Mouse (Mus musculus) embryonic facial prominence, embryonic 11.5 days (tissue): ENCODE measurements at regions not wholly inside any gene's neighbourhood (a gene's known extent, or its start where the extent isn't known, plus 50 kb on each side); places are given as distances from the start of the nearest gene placed in this dataset.

Experiments used
- ATAC-seq: fragments of 200-750 bp; cut with Nextera tagmentation; replicated peaks from 2 replicates; pipeline ENCODE4 v1.8.0; 2017; ENCODE audit warnings: low read depth; ENCODE audit not compliant: insufficient number of reproducible peaks, low FRiP score, low TSS enrichment
- DNase-seq: peaks from one replicate; pipeline ENCODE4 v3.0.0-alpha.2; 2015; ENCODE audit warnings: low spot score
- H3K27ac ChIP-seq: fragments of 300-500 bp; sonication (generic); replicated peaks from 2 replicates; pipeline ENCODE4 v1.5.1; 2014; ENCODE audit warnings: mild to moderate bottlenecking, low read depth, low read length, control low read depth
- H3K27me3 ChIP-seq: fragments of 300-500 bp; sonication (generic); 2 replicates; pipeline ENCODE4 v1.6.1; 2014; ENCODE audit warnings: mild to moderate bottlenecking, low read length, moderate library complexity, mixed read lengths; ENCODE audit not compliant: control insufficient read depth, insufficient read depth
- H3K36me3 ChIP-seq: fragments of 300-500 bp; sonication (generic); replicated peaks from 2 replicates; pipeline ENCODE4 v1.6.1; 2014; ENCODE audit warnings: low read depth, mild to moderate bottlenecking, low read length, moderate library complexity, mixed read lengths; ENCODE audit not compliant: control insufficient read depth, insufficient read depth
- H3K4me1 ChIP-seq: fragments of 300-500 bp; sonication (generic); 2 replicates; pipeline ENCODE4 v1.6.1; 2014; ENCODE audit warnings: low read length, mixed read lengths; ENCODE audit not compliant: control insufficient read depth, insufficient read depth
- H3K4me2 ChIP-seq: fragments of 300-500 bp; sonication (generic); 2 replicates; pipeline ENCODE4 v1.6.1; 2014; ENCODE audit warnings: low read depth, mild to moderate bottlenecking, control low read depth, low read length, moderate library complexity
- H3K4me3 ChIP-seq: fragments of 300-500 bp; sonication (generic); 2 replicates; pipeline ENCODE4 v1.5.1; 2014; ENCODE audit warnings: low read depth, low read length, control low read depth
- H3K9ac ChIP-seq: fragments of 300-500 bp; sonication (generic); replicated peaks from 2 replicates; pipeline ENCODE4 v1.6.1; 2014; ENCODE audit warnings: mild to moderate bottlenecking, control low read depth, low read length
- H3K9me3 ChIP-seq: fragments of 300-500 bp; sonication (generic); replicated peaks from 2 replicates; pipeline ENCODE4 v1.6.1; 2016; ENCODE audit warnings: mild to moderate bottlenecking, low read length, inconsistent platforms, mixed read lengths; ENCODE audit not compliant: control insufficient read depth
- WGBS: fragments of 180-500 bp; shearing (Covaris S2); extraction: QIAGEN DNeasy Blood & Tissue Kit; methylation state at CpG from one replicate; pipeline ENCODE4 v1.1.7; 2014; 5-methylcytosine and 5-hydroxymethylcytosine counted together

GRCm38 (mm10) chr17:49177966-49178731 lies 246.0 kb downstream of the Lrfn2 start:
- no peaks in the 10 kb centered on the region for H3K27me3 ChIP-seq
- H3K4me1 ChIP-seq: no peaks in the 10 kb centered on the region
- WGBS: 85% methylated on average over 6 of the region's 6 CpGs
- no peaks in the 10 kb centered on the region for H3K36me3 ChIP-seq
- H3K9ac ChIP-seq: no peak overlapping the region
- H3K4me3 ChIP-seq: no peak overlapping the region
- no peak for ATAC-seq
- DNase-seq: no peak
- H3K27ac ChIP-seq: no peak overlapping the region
- no peaks in the 10 kb centered on the region for H3K9me3 ChIP-seq
- H3K4me2 ChIP-seq: no peak overlapping the region

GRCm38 (mm10) chr17:49182485-49182884 lies 245.7 kb upstream of the Mocs1 start:
- Histone ChIP-seq H3K9me3 (no peaks in the 10 kb centered on the region), H3K9ac (no peak overlapping the region), H3K4me3 (no peak overlapping the region), H3K4me2 (no peak overlapping the region), H3K36me3 (no peaks in the 10 kb centered on the region), H3K27ac (no peak overlapping the region), H3K27me3 (no peaks in the 10 kb centered on the region), H3K4me1 (no peaks in the 10 kb centered on the region)
- DNase-seq (peak; percentile 64), ATAC-seq (no peak)
- 9% methylated on average over 4 of the region's 4 CpGs for WGBS

- no peaks in the 10 kb centered on the region for H3K4me1 ChIP-seq
- H3K36me3 ChIP-seq: no peaks in the 10 kb centered on the region
- H3K27me3 ChIP-seq: no peaks in the 10 kb centered on the region
- no peak overlapping the region for H3K27ac ChIP-seq
- no peaks in the 10 kb centered on the region for H3K9me3 ChIP-seq
- H3K9ac ChIP-seq: no peak overlapping the region
- DNase-seq (no peak), ATAC-seq (no peak)
- WGBS: 71% methylated on average over 3 of the region's 3 CpGs
- H3K4me2 ChIP-seq: no peak overlapping the region
- no peak overlapping the region for H3K4me3 ChIP-seq
These were observed 244.2 kb upstream of the Mocs1 start for GRCm38 (mm10) chr17:49183917-49184316.

- Histone ChIP-seq H3K9me3 (no peaks in the 10 kb centered on the region), H3K4me2 (no peak overlapping the region), H3K27ac (no peak overlapping the region), H3K36me3 (no peaks in the 10 kb centered on the region), H3K4me3 (no peak overlapping the region), H3K27me3 (no peaks in the 10 kb centered on the region), H3K4me1 (no peaks in the 10 kb centered on the region), H3K9ac (no peak overlapping the region)
- ATAC-seq (no peak), DNase-seq (no peak)
- WGBS: 45% methylated on average over 8 of the region's 8 CpGs
These were observed 243.0 kb upstream of the Mocs1 start for GRCm38 (mm10) chr17:49185052-49185612.

GRCm38 (mm10) chr17:49189765-49190164 lies 238.4 kb upstream of the Mocs1 start:
- no peak for ATAC-seq
- DNase-seq: peak; percentile 53
- Histone ChIP-seq H3K4me1 (no peaks in the 10 kb centered on the region), H3K9me3 (no peaks in the 10 kb centered on the region), H3K9ac (no peak overlapping the region), H3K4me3 (no peak overlapping the region), H3K27me3 (no peaks in the 10 kb centered on the region), H3K4me2 (no peak overlapping the region), H3K27ac (no peak overlapping the region), H3K36me3 (no peaks in the 10 kb centered on the region)
- 49% methylated on average over 3 of the region's 3 CpGs for WGBS

- ATAC-seq (no peak), DNase-seq (no peak)
- Histone ChIP-seq H3K27ac (no peak overlapping the region), H3K4me1 (no peaks in the 10 kb centered on the region), H3K36me3 (no peaks in the 10 kb centered on the region), H3K4me2 (no peak overlapping the region), H3K27me3 (no peaks in the 10 kb centered on the region), H3K9ac (no peak overlapping the region), H3K4me3 (no peak overlapping the region), H3K9me3 (no peaks in the 10 kb centered on the region)
- WGBS: 82% methylated on average over 4 of the region's 4 CpGs
These were observed 237.8 kb upstream of the Mocs1 start for GRCm38 (mm10) chr17:49190337-49190736.

- no peak overlapping the region for H3K27ac ChIP-seq
- ATAC-seq (no peak), DNase-seq (no peak)
- 49% methylated on average over 8 of the region's 8 CpGs for WGBS
- no peaks in the 10 kb centered on the region; the same call in 1 of the 2 replicates for H3K9me3 ChIP-seq
- H3K9ac ChIP-seq: no peak overlapping the region
- no peak overlapping the region for H3K4me3 ChIP-seq
- no peaks in the 10 kb centered on the region for H3K36me3 ChIP-seq
- H3K4me2 ChIP-seq: no peak overlapping the region
- H3K4me1 ChIP-seq: no peaks in the 10 kb centered on the region
- no peaks in the 10 kb centered on the region for H3K27me3 ChIP-seq
These were observed 232.0 kb upstream of the Mocs1 start for GRCm38 (mm10) chr17:49196046-49196684.

- Histone ChIP-seq H3K4me3 (no peak overlapping the region), H3K4me1 (no peaks in the 10 kb centered on the region), H3K36me3 (no peaks in the 10 kb centered on the region), H3K9me3 (no peaks in the 10 kb centered on the region; the same call in 1 of the 2 replicates), H3K4me2 (no peak overlapping the region), H3K27ac (no peak overlapping the region), H3K9ac (no peak overlapping the region), H3K27me3 (no peaks in the 10 kb centered on the region)
- DNase-seq: no peak
- WGBS: 90% methylated on average over 3 of the region's 3 CpGs
- no peak for ATAC-seq
These were observed 226.7 kb upstream of the Mocs1 start for GRCm38 (mm10) chr17:49201495-49201894.
